Mouse (Mus musculus) c-Kit-negative CD71-positive TER-119-positive erythroid progenitor cells, embryonic 14.5 days (primary cell): ENCODE data around the gene Robo1.

Experiments used
- DNase-seq: peaks from one replicate; pipeline ENCODE4 v3.0.0-alpha.2; 2013; ENCODE audit warnings: low read depth, low spot score

Gene Robo1

GRCm38 (mm10) chr16:72828381-72828780, 520.3 kb downstream of the Robo1 start:
- DNase-seq = no peak

GRCm38 (mm10) chr16:72829530-72829929, 521.4 kb downstream of the Robo1 start:
- no peak for DNase-seq

- no peak for DNase-seq
Measured at GRCm38 (mm10) chr16:72830394-72831056, 522.4 kb downstream of the Robo1 start.

GRCm38 (mm10) chr16:72834266-72834665, 526.2 kb downstream of the Robo1 start:
- no peak for DNase-seq

GRCm38 (mm10) chr16:72839031-72839430, 530.9 kb downstream of the Robo1 start:
- DNase-seq = no peak

- no peak for DNase-seq
Measured at GRCm38 (mm10) chr16:72841066-72841465, 533.0 kb downstream of the Robo1 start.

GRCm38 (mm10) chr16:72854101-72854500, 546.0 kb downstream of the Robo1 start:
- no peak for DNase-seq

GRCm38 (mm10) chr16:72854809-72855503, 546.9 kb downstream of the Robo1 start:
- no peak for DNase-seq

GRCm38 (mm10) chr16:72861707-72862277, 553.7 kb downstream of the Robo1 start:
- DNase-seq = no peak

GRCm38 (mm10) chr16:72866011-72866410, 557.9 kb downstream of the Robo1 start:
- no peak for DNase-seq

GRCm38 (mm10) chr16:72874934-72875732, 567.0 kb downstream of the Robo1 start:
- no peak for DNase-seq

GRCm38 (mm10) chr16:72888108-72888507, 580.0 kb downstream of the Robo1 start:
- DNase-seq = no peak

GRCm38 (mm10) chr16:72889401-72889800, 581.3 kb downstream of the Robo1 start:
- DNase-seq = no peak

- DNase-seq = no peak
Measured at GRCm38 (mm10) chr16:72897125-72897524, 589.0 kb downstream of the Robo1 start.

- DNase-seq = no peak
Measured at GRCm38 (mm10) chr16:72908895-72909294, 600.8 kb downstream of the Robo1 start.

- no peak for DNase-seq
Measured at GRCm38 (mm10) chr16:72913134-72913533, 605.0 kb downstream of the Robo1 start.

GRCm38 (mm10) chr16:72914068-72914630, 606.0 kb downstream of the Robo1 start:
- no peak for DNase-seq

- no peak for DNase-seq
Measured at GRCm38 (mm10) chr16:72920013-72920412, 611.9 kb downstream of the Robo1 start.

GRCm38 (mm10) chr16:72924423-72925224, 616.5 kb downstream of the Robo1 start:
- DNase-seq = no peak

- DNase-seq = no peak
Measured at GRCm38 (mm10) chr16:72928525-72929122, 620.5 kb downstream of the Robo1 start.
